Mouse (Mus musculus) G1E (cell line): Measurements from ENCODE around the gene Diexf.

ENCODE experiments used
- CTCF ChIP-seq: IDR thresholded peaks from 2 replicates; pipeline ENCODE4 v1.5.1; 2012; ENCODE audit warnings: low read depth, low read length, inconsistent platforms, mixed read lengths
- GATA1 ChIP-seq: IDR thresholded peaks from 2 replicates; pipeline ENCODE4 v1.6.1; 2012; ENCODE audit warnings: borderline replicate concordance, low read length, inconsistent platforms, mixed read lengths
- GATA2 ChIP-seq: IDR thresholded peaks from 2 replicates; pipeline ENCODE4 v1.6.1; 2012; ENCODE audit warnings: low read depth, low read length, inconsistent platforms, borderline replicate concordance
- POLR2AphosphoS5 ChIP-seq: IDR thresholded peaks from 2 replicates; pipeline ENCODE4 v1.6.1; 2012; ENCODE audit warnings: low read depth, low read length, inconsistent platforms; ENCODE audit not compliant: insufficient replicate concordance
- TAL1 ChIP-seq: conservative IDR thresholded peaks from 2 replicates; pipeline ENCODE4 v1.6.1; 2012; ENCODE audit warnings: low read depth, low read length, inconsistent platforms, mixed read lengths

DNA sequence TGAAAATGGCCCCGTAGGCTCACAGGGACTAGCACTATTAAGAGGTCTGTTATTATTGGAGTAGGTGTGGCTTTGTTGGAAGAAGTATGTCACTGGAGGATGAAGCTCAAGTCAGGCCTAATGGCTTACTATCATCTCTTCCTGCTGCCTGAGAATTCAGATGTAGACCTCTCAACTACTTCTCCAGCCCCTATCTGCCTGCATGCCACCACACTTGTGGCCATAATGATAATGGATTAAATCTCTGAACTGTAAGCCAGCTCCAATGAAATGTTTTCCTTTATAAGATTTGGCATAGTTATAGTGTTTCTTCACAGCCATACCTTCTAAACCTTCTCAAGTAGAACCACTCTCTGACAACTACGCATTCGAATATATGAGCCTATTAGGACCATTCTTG, 67.5 kb downstream of the Diexf start:
- TF ChIP-seq CTCF (no peak), GATA1 (no peak), TAL1 (no peak), GATA2 (no peak), POLR2AphosphoS5 (no peak)
